In genomic region chr4:54947991-54948615, GRCm38 (mm10) we compare ENCODE assay signal across 8 mouse cellular contexts. TPM values are rescaled to one million over a fixed set of nuclear protein-coding genes. Genes with fewer than 3 reads are reported as not detected.
DNase-seq lines count a peak whose midpoint lies in the region; ATAC-seq lines count a peak whose summit lies in the region.

No protein-coding gene starts in this region.

- peak overlapping the region; percentile 71 for H3K4me2 ChIP-seq in embryonic facial prominence, embryonic 12.5 days (replicated peaks)
- peak overlapping the region; percentile 88 for H3K4me2 ChIP-seq in heart, embryonic 16.5 days (ENCODE audit: low read depth, low read length)
- peak overlapping the region; percentile 96 for H3K4me2 ChIP-seq in lung, embryonic 15.5 days

- under 1% methylated on average over 24 of the region's 25 CpGs for WGBS in embryonic facial prominence, embryonic 12.5 days
- under 1% methylated on average over 24 of the region's 25 CpGs for WGBS in heart, embryonic 16.5 days
- WGBS in lung, embryonic 15.5 days = under 1% methylated on average over 24 of the region's 25 CpGs

- no peaks in the 10 kb centered on the region for H3K9me3 ChIP-seq in embryonic facial prominence, embryonic 12.5 days
- no peaks in the 10 kb centered on the region for H3K9me3 ChIP-seq in heart, embryonic 16.5 days (replicated peaks; ENCODE audit: control insufficient read depth, low read length)
- no peaks in the 10 kb centered on the region for H3K9me3 ChIP-seq in lung, embryonic 15.5 days

- peak overlapping the region; percentile 98 for H3K27ac ChIP-seq in embryonic facial prominence, embryonic 12.5 days
- peak overlapping the region; percentile 93 for H3K27ac ChIP-seq in heart, embryonic 16.5 days (ENCODE audit: low read length)
- H3K27ac ChIP-seq in lung, embryonic 15.5 days = peak overlapping the region; percentile 95

- H3K27me3 ChIP-seq in embryonic facial prominence, embryonic 12.5 days = no peaks in the 10 kb centered on the region
- H3K27me3 ChIP-seq in heart, embryonic 16.5 days (ENCODE audit: control insufficient read depth, insufficient read depth, low read length) = no peaks in the 10 kb centered on the region
- H3K27me3 ChIP-seq in lung, embryonic 15.5 days = no peaks in the 10 kb centered on the region

- peak; percentile 43; the same call in 1 of the 2 replicates for ATAC-seq in embryonic facial prominence, embryonic 12.5 days (ENCODE audit: insufficient number of reproducible peaks, insufficient read depth, low FRiP score, low TSS enrichment)
- ATAC-seq in heart, embryonic 16.5 days (replicated peaks; ENCODE audit: extremely low read depth, insufficient read depth, low FRiP score) = peak; percentile 52
- peak; percentile 56 for ATAC-seq in lung, embryonic 15.5 days (ENCODE audit: borderline replicate concordance, extremely low read depth, low FRiP score, low TSS enrichment)

- DNase-seq in 3134 (ENCODE audit: extremely low read depth, insufficient read length, low spot score) = peak; percentile 85
- DNase-seq in adrenal gland, adult 18-20 months (ENCODE audit: low spot score in 2 of 2) = peak; percentile 44 to 56
- DNase-seq in kidney, postnatal 4 days = peak; percentile 73 to 77
- peak; percentile 80 to 81 for DNase-seq in right cerebral cortex, postnatal 10 days (ENCODE audit: low spot score in 2 of 2)
- DNase-seq in spleen, postnatal 14 days (ENCODE audit: low spot score in 2 of 2) = no peak

- peaks cover 21% of the 10 kb centered on the region for H3K4me1 ChIP-seq in embryonic facial prominence, embryonic 12.5 days
- peaks cover 20% of the 10 kb centered on the region for H3K4me1 ChIP-seq in heart, embryonic 16.5 days (ENCODE audit: control insufficient read depth, insufficient read depth, low read length)
- H3K4me1 ChIP-seq in lung, embryonic 15.5 days = peaks cover 29% of the 10 kb centered on the region

- H3K4me3 ChIP-seq in embryonic facial prominence, embryonic 12.5 days = peak overlapping the region; percentile 80
- peak overlapping the region; percentile 76 for H3K4me3 ChIP-seq in heart, embryonic 16.5 days (ENCODE audit: low read length)
- peak overlapping the region; percentile 76 for H3K4me3 ChIP-seq in lung, embryonic 15.5 days

- no peaks in the 10 kb centered on the region for H3K36me3 ChIP-seq in embryonic facial prominence, embryonic 12.5 days
- H3K36me3 ChIP-seq in heart, embryonic 16.5 days (ENCODE audit: control insufficient read depth, insufficient read depth) = no peaks in the 10 kb centered on the region
- no peaks in the 10 kb centered on the region for H3K36me3 ChIP-seq in lung, embryonic 15.5 days

- H3K9ac ChIP-seq in embryonic facial prominence, embryonic 12.5 days = peak overlapping the region; percentile 95
- peak overlapping the region; percentile 81 for H3K9ac ChIP-seq in heart, embryonic 16.5 days (ENCODE audit: low read length)
- H3K9ac ChIP-seq in lung, embryonic 15.5 days = peak overlapping the region; percentile 83

RNA-seq across cellular contexts. Expression of gene Zfp462, which starts 3.3 kb away (rescaled TPM):
- 10 to 100 TPM; 34.7 to 37.7 TPM for total RNA-seq in adrenal gland, adult 18-20 months (2021)
- 10.4 and 12.2 TPM in 2 replicates for polyA plus RNA-seq in embryonic facial prominence, embryonic 12.5 days (2016; fragmentation: Nextera tagmentation; extraction: Ambion mirVana)
- 1.3 and 2.1 TPM in 2 replicates for polyA plus RNA-seq in heart, embryonic 16.5 days (2015; fragmentation: Nextera tagmentation; extraction: Ambion mirVana)
- 3.6 and 4.8 TPM in 2 replicates for polyA plus RNA-seq in lung, embryonic 15.5 days (2015; fragmentation: Nextera tagmentation; extraction: Ambion mirVana)

Comparison
In these comparisons a context has a peak if more than half of its experiments do, and no peak if none do; other contexts are left out.
1. DNase-seq: peak in 3134 (single experiment), adrenal gland, adult 18-20 months (2 of 2), kidney, postnatal 4 days (2 of 2) and right cerebral cortex, postnatal 10 days (2 of 2); none in spleen, postnatal 14 days (0 of 2).
2. Peak in every context shown above with its lines, with median percentiles within 50 percentile points of each other: ATAC-seq, H3K27ac ChIP-seq, H3K4me2 ChIP-seq, H3K4me3 ChIP-seq and H3K9ac ChIP-seq.